Mouse (Mus musculus) kidney, adult 8-10 months (tissue): Measurements from ENCODE around the gene Gnaz.
"Not testable (repeated sequence)": the region's sequence is repeated elsewhere in the genome, so short reads cannot be mapped to it uniquely, and the experiment has no call there.

ENCODE experiments used
- DNase-seq, 2 experiments: peaks; one replicate each; pipeline ENCODE4 v3.0.0; 2022

The Gnaz gene

GRCm38 (mm10) chr10:75031345-75032114, 64.6 kb downstream of the Gnaz start:
- no peak for DNase-seq

- DNase-seq = peak; percentile 89 to 93
Measured at GRCm38 (mm10) chr10:75032395-75032794, 65.4 kb downstream of the Gnaz start, which contains the start of gene Rsph14. Rsph14 (minus strand) TSS chr10:75032586.

DNA sequence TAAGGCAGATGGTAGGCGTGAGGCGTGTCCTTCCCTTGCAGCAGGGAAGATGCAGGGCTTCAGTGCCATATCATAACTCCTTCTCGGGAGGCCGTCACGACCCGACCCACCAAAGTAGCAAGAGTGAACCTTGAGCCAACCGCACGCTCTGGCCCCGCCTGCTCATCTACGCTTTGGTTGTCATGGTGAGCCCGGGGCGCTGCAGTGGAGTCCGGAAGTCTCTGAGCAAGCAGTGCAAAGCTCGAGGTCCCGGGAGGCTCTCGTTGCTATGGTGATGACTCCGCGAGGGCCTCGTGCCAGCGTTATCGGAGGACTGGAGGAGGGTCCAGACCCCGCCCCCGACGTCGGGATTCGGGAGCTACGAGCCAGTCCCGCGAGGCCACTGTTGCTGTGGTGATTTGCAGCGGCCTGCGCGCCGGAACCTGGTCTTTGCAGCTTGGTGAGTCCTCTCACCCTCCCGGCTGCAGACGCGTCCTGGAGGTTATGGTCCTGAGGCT, 70.0 kb downstream of the Gnaz start, which contains the start of gene Rab36:
Gene Rab36 (plus strand): TSS at position 176 of the 497 bp plus-strand sequence.
- peak; percentile 95 for DNase-seq

- not testable (repeated sequence) for DNase-seq
Measured at GRCm38 (mm10) chr10:75042060-75042459, 75.1 kb downstream of the Gnaz start.

DNA sequence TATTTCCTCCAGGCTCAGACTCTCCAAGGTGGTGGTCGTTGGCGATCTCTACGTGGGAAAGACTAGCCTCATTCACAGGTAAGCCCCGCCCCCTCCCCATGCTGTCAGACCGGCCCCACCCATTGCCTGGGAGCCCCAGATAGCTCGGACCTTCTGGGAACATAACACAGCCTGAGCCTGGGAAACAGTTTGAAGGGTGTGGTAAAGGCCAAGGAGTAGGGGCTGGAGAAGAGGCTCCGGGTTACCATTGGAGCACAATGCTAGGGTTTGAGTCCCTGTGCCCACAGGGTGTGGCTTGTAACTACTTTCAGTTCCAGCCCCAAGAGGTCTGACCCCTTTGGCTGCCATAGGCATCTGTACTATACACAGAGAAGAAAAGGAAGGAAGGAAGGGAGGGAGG, 77.5 kb downstream of the Gnaz start:
- DNase-seq = no peak

- no peak for DNase-seq
Measured at GRCm38 (mm10) chr10:75045831-75046230, 78.9 kb downstream of the Gnaz start.

DNA sequence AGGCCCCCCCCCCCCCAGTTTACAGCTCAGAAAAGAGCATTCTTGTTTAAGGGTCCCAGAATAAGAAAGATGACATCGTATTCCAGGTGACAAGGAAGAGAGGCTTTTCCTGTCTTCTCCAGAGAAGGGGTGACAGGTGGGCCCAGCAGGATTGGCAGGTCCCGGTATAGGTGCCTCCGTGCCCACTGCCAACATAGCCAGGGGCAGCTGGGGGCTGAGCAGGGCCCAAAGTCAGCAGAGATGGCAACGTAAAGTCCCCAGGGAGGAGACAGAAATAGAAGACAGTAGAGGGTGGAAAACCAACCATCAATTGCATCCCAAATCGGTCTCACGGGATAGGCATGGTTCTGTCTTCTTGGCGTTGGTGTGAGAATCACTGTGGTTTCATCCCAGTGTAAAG, 81.7 kb downstream of the Gnaz start:
- DNase-seq = no peak

GRCm38 (mm10) chr10:75051364-75052074, 84.5 kb downstream of the Gnaz start:
- DNase-seq = no peak

DNA sequence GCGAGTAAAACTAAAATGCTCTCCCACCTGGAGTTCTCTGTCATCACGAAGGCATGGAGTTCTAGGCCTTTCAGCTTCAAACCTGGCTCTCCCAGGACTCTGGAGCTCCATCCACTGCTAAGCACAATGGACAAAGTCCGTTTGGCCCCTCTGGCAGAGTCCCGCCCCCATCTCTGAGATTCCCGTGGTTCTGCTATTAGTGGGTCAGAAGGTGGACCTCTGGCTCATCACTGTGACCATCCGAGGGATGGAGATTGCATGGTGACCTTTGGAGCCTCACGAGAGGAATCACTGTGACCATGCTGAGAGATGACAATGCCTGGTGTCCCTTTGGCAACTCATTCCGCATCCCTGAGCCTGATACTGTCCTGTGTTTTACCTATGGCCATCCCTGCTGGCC, 85.9 kb downstream of the Gnaz start:
- peak; percentile 73 to 81 for DNase-seq

- DNase-seq = peak in 1 of 2 experiments; percentile 37
Measured at GRCm38 (mm10) chr10:75053655-75054054, 86.7 kb downstream of the Gnaz start.

DNA sequence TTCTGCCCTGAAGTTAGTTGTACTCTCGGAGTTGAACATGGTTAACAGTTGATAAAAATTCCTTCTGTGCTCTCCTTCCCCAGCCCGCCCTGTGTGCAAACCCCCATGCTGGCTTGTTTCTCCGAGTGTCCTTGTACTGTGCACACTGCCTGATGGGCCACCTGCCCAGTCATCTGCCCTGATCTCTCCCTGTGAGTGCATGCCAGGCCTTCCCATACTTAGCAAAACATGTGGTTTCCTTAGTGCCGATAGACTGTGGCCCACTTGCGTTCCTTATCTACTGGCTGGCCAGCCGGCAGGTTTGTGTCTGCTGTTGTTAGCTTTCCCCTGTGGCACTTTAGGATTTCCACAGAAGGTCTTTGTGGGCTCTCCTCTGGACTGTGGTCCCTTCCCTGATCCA, 87.1 kb downstream of the Gnaz start:
- DNase-seq = peak in 1 of 2 experiments; percentile 14

DNA sequence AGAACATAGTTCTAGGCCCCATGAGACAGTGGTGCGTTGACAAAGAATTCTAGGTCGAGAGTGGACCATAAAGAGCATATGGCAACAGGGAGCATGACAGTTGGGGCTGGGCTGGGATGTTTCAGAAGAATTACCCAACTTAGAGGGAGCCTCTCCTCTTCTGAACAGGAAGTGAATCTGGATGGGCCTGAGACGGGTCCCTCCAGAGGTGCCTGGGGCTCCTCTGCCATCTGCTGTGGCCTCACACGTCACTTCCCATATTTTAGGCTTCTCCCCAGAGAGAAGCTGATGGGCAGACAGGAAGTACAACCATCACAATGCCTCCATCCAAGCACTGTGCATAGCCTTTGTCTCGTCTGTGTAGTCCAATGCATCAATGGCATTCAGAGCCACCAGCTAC, 88.7 kb downstream of the Gnaz start:
- DNase-seq = no peak

GRCm38 (mm10) chr10:75056255-75056654, 89.3 kb downstream of the Gnaz start:
- peak; percentile 42 to 56 for DNase-seq

GRCm38 (mm10) chr10:75058336-75058735, 91.4 kb downstream of the Gnaz start:
- no peak for DNase-seq

DNA sequence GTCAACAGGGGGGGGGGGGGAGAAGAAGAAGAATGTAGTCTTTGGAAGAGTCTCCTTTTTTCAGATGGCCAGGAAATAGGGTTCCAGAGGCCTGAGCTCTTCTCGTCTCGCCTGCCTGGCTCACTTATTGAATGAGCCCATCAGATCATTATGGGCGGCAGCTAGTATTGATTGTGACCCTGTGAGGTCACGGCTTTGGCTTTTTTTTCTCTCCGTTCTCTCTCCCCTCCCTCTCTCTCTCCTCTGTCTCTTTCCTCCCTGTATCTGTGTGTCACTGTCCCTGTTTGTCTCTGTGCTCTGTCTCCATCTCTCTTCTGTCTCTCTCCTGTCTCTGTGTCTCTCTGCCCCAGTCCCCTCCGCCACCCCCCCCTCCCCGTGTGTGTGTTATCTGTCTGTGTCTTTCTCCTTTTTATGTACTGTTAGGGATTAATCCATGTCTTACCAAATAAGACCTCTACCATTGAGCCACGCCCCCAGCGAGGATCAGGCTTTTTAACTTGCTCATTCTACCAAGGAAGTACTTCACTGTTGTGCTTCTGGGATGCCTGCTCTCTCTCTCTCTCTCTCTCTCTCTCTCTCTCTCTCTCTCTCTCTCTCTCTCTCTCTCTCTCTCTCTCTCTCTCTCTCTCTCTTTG, 91.9 kb downstream of the Gnaz start:
- DNase-seq = peak in 1 of 2 experiments; percentile 21

- peak; percentile 71 to 81 for DNase-seq
Measured at GRCm38 (mm10) chr10:75059396-75059795, 92.4 kb downstream of the Gnaz start.

DNA sequence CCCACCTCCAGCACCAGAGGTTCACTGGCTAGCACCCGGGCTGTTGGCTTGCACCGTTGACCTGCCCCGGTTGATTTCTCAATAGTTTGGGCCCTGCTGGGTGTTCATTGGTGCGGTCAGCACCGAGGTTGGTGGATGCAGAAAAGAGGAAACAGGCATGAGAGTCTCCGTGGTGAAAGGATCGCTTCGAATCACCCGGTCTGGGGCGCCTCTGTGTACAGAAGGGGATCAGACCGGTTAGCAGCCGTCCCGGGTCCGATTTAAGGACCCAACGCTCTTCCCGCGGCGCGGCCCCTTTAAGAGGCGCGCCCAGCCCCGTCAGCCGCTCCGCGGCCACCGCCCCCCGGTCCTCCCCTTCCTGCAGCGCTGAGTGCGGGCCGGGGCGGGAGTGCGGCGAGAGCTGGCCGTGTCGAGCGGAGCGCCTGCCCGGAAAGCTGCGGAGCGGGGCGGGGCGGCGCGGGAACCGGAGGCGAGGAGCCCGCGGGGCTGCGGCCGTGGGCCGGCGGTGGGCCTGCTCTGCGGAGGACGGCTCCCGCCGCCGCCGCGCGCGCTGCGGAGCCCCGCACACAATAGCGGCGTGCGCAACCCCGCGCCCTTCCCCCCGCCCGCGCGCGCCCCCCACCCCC, 93.4 kb downstream of the Gnaz start, which contains the start of gene Bcr:
Gene Bcr (plus strand): TSS at position 376 of the 626 bp plus-strand sequence.
- DNase-seq = peak; percentile 67 to 77

DNA sequence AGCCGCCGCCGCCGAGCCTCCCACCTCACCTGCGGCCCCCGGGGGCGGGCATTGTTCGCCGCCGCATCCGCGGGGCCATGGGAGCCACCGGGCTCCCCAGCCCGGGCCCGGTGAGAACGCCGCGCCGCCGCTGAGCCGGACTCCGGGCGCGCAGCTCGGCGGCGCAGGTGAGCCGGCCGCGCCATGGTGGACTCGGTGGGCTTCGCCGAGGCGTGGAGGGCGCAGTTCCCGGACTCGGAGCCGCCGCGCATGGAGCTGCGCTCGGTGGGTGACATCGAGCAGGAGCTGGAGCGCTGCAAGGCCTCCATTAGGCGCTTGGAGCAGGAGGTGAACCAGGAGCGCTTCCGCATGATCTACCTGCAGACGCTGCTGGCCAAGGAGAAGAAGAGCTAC, 93.9 kb downstream of the Gnaz start:
- DNase-seq = peak in 1 of 2 experiments; percentile 20

- peak in 1 of 2 experiments; percentile 30 for DNase-seq
Measured at GRCm38 (mm10) chr10:75061341-75062188, 94.6 kb downstream of the Gnaz start.

DNA sequence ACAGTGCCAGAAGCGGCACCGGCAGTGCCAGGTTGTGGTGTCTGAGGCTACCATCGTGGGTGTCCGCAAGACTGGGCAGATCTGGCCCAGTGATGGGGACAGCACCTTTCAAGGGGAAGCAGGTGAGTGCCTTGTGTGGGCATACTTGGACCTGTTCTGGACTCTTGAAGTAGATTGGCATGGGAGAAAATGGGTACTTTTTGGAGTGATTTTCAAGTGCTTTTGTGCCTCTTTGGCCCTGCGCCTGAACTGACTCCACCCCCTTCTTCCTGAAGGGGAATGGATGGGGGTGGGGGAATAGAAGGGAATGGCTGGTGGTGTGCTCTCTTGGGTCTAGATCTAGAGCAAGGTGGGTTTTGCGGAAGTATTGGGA, 95.2 kb downstream of the Gnaz start:
- DNase-seq = peak in 1 of 2 experiments; percentile 36

- DNase-seq = no peak
Measured at GRCm38 (mm10) chr10:75062621-75063020, 95.6 kb downstream of the Gnaz start.
